Mouse (Mus musculus) left cerebral cortex, adult 2 months (tissue): ENCODE measurements at regions not wholly inside any gene's neighbourhood (a gene's known extent, or its start where the extent isn't known, plus 50 kb on each side); places are given as distances from the start of the nearest gene placed in this dataset.

ENCODE experiments used
- DNase-seq, 2 experiments: peaks; one replicate each; pipeline ENCODE4 v3.0.0; 2021 to 2022; ENCODE audit warnings: low spot score in 2 of 2, mixed read lengths in 1 of 2; ENCODE audit errors: extremely low spot score in 1 of 2
- H3K27ac ChIP-seq: fragments of 200-600 bp; 2 replicates; pipeline ENCODE4 v1.8.1; 2022
- H3K4me3 ChIP-seq: fragments of 200-600 bp; 2 replicates; pipeline ENCODE4 v1.8.1; 2022
- CTCF ChIP-seq: fragments of 200-600 bp; IDR thresholded peaks from 2 replicates; pipeline ENCODE4 v1.8.1; 2022; ENCODE audit warnings: antibody characterized with exemption, mild to moderate bottlenecking, moderate library complexity
- intact Hi-C: fragments of 180-260 bp; cut with DNase I; formaldehyde crosslinking; loops from one replicate; pipeline ENCODE4 v1.15.1; 2025

GRCm38 (mm10) chr10:117493091-117493823, 113.4 kb upstream of the Cpsf6 start:
- intact Hi-C loops = no loop called here

DNA sequence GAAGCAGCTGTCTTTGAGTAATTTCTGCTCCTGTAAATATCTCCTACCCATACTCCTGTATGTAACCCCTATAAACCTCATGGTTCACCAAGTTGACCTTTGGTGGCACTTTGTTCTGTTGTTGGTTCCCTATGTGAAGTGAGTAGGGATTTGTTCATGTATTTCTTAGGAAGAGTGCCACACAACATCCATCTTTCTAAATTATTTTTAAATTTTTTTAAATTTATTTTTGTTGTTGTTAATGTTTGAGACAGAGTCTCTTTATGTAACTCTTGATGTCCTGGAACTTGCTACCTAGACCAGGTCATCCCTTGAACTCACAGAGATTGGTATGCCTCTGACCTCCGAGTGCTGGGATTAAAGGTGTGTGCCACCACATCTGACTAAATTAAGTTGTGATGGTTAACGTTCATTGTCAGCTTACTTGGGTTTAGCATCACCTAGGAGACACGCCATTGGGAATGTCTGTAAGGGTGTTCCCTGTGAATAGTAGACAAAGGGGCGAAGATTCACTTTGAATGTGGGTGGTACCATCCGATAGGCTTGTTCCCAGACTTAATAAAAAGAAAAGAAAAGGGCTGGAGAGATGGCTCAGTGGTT, 112.7 kb upstream of the Cpsf6 start:
- no peak overlapping the region for H3K27ac ChIP-seq
- no peak for TF ChIP-seq CTCF
- intact Hi-C loops = no loop called here
- no peak overlapping the region for H3K4me3 ChIP-seq
- no peak for DNase-seq

More at GRCm38 (mm10) chr10:117493091-117493823, 113.4 kb upstream of the Cpsf6 start:
- Histone ChIP-seq H3K4me3 (no peak overlapping the region), H3K27ac (no peak overlapping the region)
- DNase-seq = no peak
- TF ChIP-seq CTCF = no peak

DNA sequence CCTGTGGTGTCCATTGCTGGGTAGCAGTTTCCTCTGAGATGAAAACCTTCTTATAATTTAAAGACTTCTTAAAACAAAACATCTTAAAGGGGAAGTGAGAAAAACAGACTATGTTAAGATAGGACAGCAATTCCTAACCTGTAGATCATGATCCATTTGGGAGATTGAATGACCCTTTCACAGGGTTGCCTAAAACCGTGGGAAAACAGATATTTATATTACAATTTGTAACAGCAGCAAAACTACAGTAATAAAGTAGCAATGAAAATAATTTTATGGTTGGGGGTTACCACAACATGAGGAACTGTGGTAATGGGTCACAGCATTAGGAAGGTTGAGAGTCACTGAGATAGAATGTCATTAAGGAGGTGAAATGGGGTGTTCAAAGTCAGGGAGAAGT, 111.9 kb upstream of the Cpsf6 start:
- intact Hi-C loops = no loop called here
- DNase-seq = no peak
- no peak for TF ChIP-seq CTCF
- H3K27ac ChIP-seq = no peak overlapping the region
- no peak overlapping the region for H3K4me3 ChIP-seq

DNA sequence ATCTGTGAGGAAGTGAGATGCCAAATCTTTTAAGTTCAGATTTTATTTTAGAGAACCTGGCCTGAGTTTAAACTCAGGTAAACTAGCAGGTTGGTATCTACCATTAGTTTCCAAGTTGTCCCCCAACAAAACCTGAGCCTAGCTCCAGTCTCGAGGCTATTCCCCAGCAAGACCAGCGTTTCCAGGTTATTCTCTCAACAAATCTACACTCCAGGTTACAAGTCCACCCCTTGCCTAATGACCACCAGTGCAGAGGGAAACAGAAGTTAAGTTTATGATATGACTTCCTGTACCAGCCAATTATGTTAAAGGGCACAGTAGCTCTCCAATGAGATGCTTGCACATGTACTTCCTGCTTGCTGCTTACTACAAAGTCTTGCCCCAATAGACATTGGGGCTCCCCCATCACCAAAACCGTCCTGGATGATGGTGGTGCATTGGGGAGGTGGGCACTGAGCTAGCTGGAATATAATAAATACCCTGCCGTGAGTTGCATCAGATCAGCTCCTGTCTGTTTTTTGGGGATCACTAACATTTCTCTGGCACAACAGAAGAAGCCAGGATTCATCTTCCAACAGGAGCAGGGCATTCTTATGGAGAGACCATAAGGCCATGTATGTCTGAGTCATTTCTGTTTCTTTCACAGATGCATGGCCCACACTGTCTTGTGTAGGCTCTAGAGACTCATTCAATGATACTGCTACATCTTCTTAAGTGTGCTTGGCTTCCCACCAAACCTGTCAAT, 111.2 kb upstream of the Cpsf6 start:
- TF ChIP-seq CTCF = no peak
- DNase-seq = no peak
- Histone ChIP-seq H3K4me3 (no peak overlapping the region), H3K27ac (no peak overlapping the region)
- intact Hi-C loops = no loop called here

DNA sequence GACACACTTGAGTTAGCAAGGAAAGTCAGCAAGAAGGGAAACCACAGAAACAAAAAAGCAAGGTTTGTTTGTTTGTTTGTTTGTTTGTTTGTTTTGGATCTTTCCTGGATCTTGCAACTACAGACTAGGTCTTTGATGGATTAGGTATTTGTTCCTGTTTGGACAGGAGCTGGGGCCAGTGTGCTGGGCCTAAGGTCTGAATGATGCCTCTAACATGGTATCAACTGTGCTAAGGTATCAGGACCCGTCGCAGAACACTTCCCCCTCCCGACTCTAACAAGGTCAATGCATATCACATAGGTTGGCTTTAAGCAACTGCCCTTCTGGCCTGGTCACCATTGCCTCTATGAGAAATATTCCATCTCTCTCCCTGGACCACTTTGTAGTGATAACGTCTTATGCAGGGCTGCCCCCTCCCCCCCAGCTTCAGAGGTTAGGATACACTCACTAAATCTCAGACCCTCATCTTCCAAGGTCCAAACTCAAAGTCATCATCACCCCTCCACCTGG, 103.3 kb upstream of the Cpsf6 start:
- intact Hi-C loops = no loop called here
- H3K4me3 ChIP-seq = no peak overlapping the region
- no peak for DNase-seq
- H3K27ac ChIP-seq = no peak overlapping the region
- TF ChIP-seq CTCF = no peak

- no peak overlapping the region for H3K27ac ChIP-seq
- TF ChIP-seq CTCF = no peak
- intact Hi-C loops = no loop called here
- DNase-seq = no peak
- H3K4me3 ChIP-seq = no peak overlapping the region
Observed at GRCm38 (mm10) chr10:117482361-117482760, 102.5 kb upstream of the Cpsf6 start.

DNA sequence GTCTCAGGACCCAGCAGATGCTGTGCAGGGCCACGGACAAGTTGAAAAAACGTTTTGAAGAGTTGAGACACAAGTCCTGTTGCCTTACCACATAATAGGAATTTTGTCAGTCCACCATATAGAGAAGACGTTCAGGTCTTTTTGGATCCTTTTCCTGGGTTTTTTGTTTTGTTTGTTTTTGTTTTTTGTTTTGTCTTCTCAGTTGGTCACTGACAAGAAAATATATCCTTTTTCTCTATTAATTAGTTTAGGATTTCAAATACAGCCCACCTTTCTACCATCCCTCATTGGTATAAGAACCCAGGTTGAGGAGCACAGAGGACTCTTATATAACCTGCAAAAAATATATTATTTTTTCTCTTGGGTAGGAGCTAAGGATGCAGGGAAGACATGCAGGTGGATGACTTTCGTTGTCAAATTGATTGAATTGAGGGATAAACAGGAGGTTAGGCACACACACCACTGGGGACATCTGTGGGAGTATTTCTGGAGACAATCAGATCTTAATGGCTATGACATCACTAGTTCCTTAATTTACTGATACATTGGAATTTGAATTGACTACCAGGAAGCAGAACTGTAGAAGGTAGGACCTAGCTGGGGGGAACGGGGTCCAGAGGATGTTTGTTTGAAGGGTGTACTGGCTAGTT, 101.7 kb upstream of the Cpsf6 start:
- Histone ChIP-seq H3K27ac (no peak overlapping the region), H3K4me3 (no peak overlapping the region)
- no peak for TF ChIP-seq CTCF
- intact Hi-C loops = no loop called here
- DNase-seq = no peak

DNA sequence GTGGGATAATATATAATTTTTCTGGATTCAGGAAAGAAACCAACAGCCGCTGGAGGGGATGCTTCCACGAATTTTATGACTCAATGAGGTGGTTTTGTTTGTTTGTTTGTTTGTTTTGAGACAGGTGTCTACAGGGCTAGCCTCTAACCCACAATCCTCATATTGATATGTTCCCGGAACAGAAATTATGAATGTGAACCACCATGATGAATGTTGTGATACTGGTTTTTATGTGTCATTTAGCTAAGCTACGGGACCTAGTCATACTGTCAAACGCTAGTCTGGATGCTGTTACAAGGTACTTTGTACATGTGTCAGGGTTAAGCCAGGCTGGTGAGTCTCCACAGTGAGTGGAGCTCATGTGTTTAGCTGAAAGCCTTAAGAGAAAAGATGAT, 100.6 kb upstream of the Cpsf6 start:
- intact Hi-C loops = no loop called here
- no peak for TF ChIP-seq CTCF
- DNase-seq = no peak
- no peak overlapping the region for H3K27ac ChIP-seq
- no peak overlapping the region for H3K4me3 ChIP-seq

GRCm38 (mm10) chr10:117479721-117480455, 100.1 kb upstream of the Cpsf6 start:
- Histone ChIP-seq H3K4me3 (no peak overlapping the region), H3K27ac (no peak overlapping the region)
- TF ChIP-seq CTCF = no peak
- intact Hi-C loops = no loop called here
- DNase-seq = no peak

DNA sequence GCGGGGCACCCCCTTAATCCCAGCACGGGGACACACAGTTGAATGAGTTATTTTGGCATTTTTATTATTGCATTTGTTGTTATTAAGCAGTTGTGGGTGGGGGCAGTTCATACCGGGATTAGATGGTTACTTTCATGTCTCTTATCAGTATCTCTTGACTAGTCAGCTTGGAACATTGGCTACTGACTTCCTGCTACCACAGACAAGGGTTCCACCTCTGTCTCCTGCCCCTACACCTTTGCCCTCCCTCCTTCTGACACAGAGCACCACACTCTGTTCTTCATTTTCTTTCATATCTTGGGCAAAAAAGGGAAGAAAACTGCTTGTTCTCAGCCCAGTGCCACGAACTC, 99.1 kb upstream of the Cpsf6 start:
- intact Hi-C loops = no loop called here
- TF ChIP-seq CTCF = no peak
- no peak overlapping the region for H3K4me3 ChIP-seq
- no peak overlapping the region for H3K27ac ChIP-seq
- DNase-seq = no peak

GRCm38 (mm10) chr10:117478202-117478930, 98.6 kb upstream of the Cpsf6 start:
- DNase-seq = peak; percentile 29 to 32
- Histone ChIP-seq H3K4me3 (peak overlapping the region; percentile 28), H3K27ac (no peak overlapping the region)
- peak; percentile 32 for TF ChIP-seq CTCF
- intact Hi-C loops = no loop called here
